Mouse (Mus musculus) left cerebral cortex, postnatal 10 days (tissue): ENCODE measurements at regions not wholly inside any gene's neighbourhood (a gene's known extent, or its start where the extent isn't known, plus 50 kb on each side); places are given as distances from the start of the nearest gene placed in this dataset. TPM values are rescaled to one million over a fixed set of nuclear protein-coding genes. Genes with fewer than 3 reads are reported as not detected.
"Not testable (repeated sequence)": the region's sequence is repeated elsewhere in the genome, so short reads cannot be mapped to it uniquely, and the experiment has no call there.

ENCODE experiments used
- DNase-seq, 2 experiments: peaks; one replicate each; pipeline ENCODE4 v3.0.0; 2021 to 2022; ENCODE audit warnings: low spot score in 2 of 2, mixed read lengths in 1 of 2; ENCODE audit errors: extremely low spot score in 1 of 2
- intact Hi-C: fragments of 180-260 bp; cut with DNase I; formaldehyde crosslinking; loops from one replicate; pipeline ENCODE4 v1.15.1; 2025
- microRNA-seq: library from miRNA; unstranded; fragments of <30 nt; microRNA quantifications from one replicate; pipeline ENCODE4 v1.2.0, GENCODE M21; 2022

- intact Hi-C loops: loop anchor here (5.0 kb wide), 1 partner anchor 879 kb away; no protein-coding TSS in a partner anchor
- peak in 1 of 2 experiments; percentile 14 for DNase-seq
These were observed 356.1 kb downstream of the Gm8797 start for GRCm38 (mm10) chr3:6106659-6107058.

GRCm38 (mm10) chr3:6107377-6108155 lies 357.0 kb downstream of the Gm8797 start:
- intact Hi-C loops: loop anchor here (5.0 kb wide), 1 partner anchor 880 kb away; no protein-coding TSS in a partner anchor
- no peak for DNase-seq

GRCm38 (mm10) chr3:6118721-6119120 lies 368.1 kb downstream of the Gm8797 start:
- no peak for DNase-seq
- intact Hi-C loops: no loop called here

- DNase-seq, intact Hi-C loops: not testable (repeated sequence)
These were observed 385.1 kb downstream of the Gm8797 start for GRCm38 (mm10) chr3:6135754-6136153.

- DNase-seq: peak in 1 of 2 experiments; percentile 19
- intact Hi-C loops: no loop called here
These were observed 386.8 kb downstream of the Gm8797 start for GRCm38 (mm10) chr3:6137374-6137773.

- no peak for DNase-seq
- intact Hi-C loops: no loop called here
These were observed 423.2 kb downstream of the Gm8797 start for GRCm38 (mm10) chr3:6173775-6174174.

- intact Hi-C loops: no loop called here
- DNase-seq: no peak
These were observed 431.9 kb downstream of the Gm8797 start for GRCm38 (mm10) chr3:6182533-6182932.

GRCm38 (mm10) chr3:6183400-6183799 lies 432.8 kb downstream of the Gm8797 start:
- no peak for DNase-seq
- intact Hi-C loops: no loop called here

GRCm38 (mm10) chr3:6204656-6205055 lies 415.6 kb downstream of the 1700008P02Rik start:
- DNase-seq: no peak
- intact Hi-C loops: no loop called here

- DNase-seq: no peak
These were observed 391.6 kb downstream of the 1700008P02Rik start for GRCm38 (mm10) chr3:6228685-6229084.

More at GRCm38 (mm10) chr3:6228685-6229084, 391.6 kb downstream of the 1700008P02Rik start:
- intact Hi-C loops: no loop called here

Small RNAs in the stretch of these regions (microRNA-seq; reads per million reads assigned to microRNA genes)
- gene Gm25144 (not detected), gene Gm25352 (not detected)
